Mouse (Mus musculus) neural tube, embryonic 11.5 days (tissue): Measurements from ENCODE around the gene Kcnma1. TPM values are rescaled to one million over a fixed set of nuclear protein-coding genes. Genes with fewer than 3 reads are reported as not detected.

Source experiments
- ATAC-seq: fragments of 200-750 bp; cut with Nextera tagmentation; 2 replicates; pipeline ENCODE4 v1.8.0; 2017; ENCODE audit warnings: moderate number of reproducible peaks, mild to moderate bottlenecking, moderate TSS enrichment, moderate library complexity; ENCODE audit not compliant: insufficient read depth, low FRiP score, low TSS enrichment
- DNase-seq: peaks from one replicate; pipeline ENCODE4 v3.0.0-alpha.2; 2015; ENCODE audit warnings: low spot score
- H3K27ac ChIP-seq: fragments of 300-500 bp; sonication (generic); 2 replicates; pipeline ENCODE4 v1.5.1; 2014; ENCODE audit warnings: low read depth, mild to moderate bottlenecking, low read length
- H3K27me3 ChIP-seq: fragments of 300-500 bp; sonication (generic); 2 replicates; pipeline ENCODE4 v1.6.1; 2014; ENCODE audit warnings: mild to moderate bottlenecking, low read length, mixed read lengths; ENCODE audit not compliant: control insufficient read depth, insufficient read depth
- H3K36me3 ChIP-seq: fragments of 300-500 bp; sonication (generic); 2 replicates; pipeline ENCODE4 v1.6.1; 2014; ENCODE audit warnings: mild to moderate bottlenecking, low read length, moderate library complexity, mixed read lengths; ENCODE audit not compliant: control insufficient read depth, insufficient read depth
- H3K4me1 ChIP-seq: fragments of 300-500 bp; sonication (generic); 2 replicates; pipeline ENCODE4 v1.6.1; 2014; ENCODE audit warnings: low read length, mixed read lengths; ENCODE audit not compliant: control insufficient read depth, insufficient read depth
- H3K4me2 ChIP-seq: fragments of 300-500 bp; sonication (generic); 2 replicates; pipeline ENCODE4 v1.6.1; 2014; ENCODE audit warnings: low read depth, mild to moderate bottlenecking, moderate library complexity
- H3K4me3 ChIP-seq: fragments of 300-500 bp; sonication (generic); 2 replicates; pipeline ENCODE4 v1.5.1; 2014; ENCODE audit warnings: low read depth, low read length
- H3K9ac ChIP-seq: fragments of 300-500 bp; sonication (generic); 2 replicates; pipeline ENCODE4 v1.6.1; 2014; ENCODE audit warnings: mild to moderate bottlenecking, low read length
- H3K9me3 ChIP-seq: fragments of 300-500 bp; sonication (generic); 2 replicates; pipeline ENCODE4 v1.6.1; 2016; ENCODE audit warnings: low read length; ENCODE audit not compliant: control insufficient read depth
- WGBS: fragments of 180-500 bp; shearing (Covaris S2); extraction: QIAGEN DNeasy Blood & Tissue Kit; methylation state at CpG from one replicate; pipeline ENCODE4 v1.1.7; 2014; 5-methylcytosine and 5-hydroxymethylcytosine counted together
- polyA plus RNA-seq: library from polyadenylated mRNA; unstranded; fragments of >200 nt; fragmentation: Nextera tagmentation; extraction: Ambion mirVana; gene quantifications from 2 replicates; pipeline ENCODE4 v1.2.1, GENCODE M21; 2014

Kcnma1 gene
- polyA plus RNA-seq, 1 experiment from 2014 or later: 2.7 TPM

- ATAC-seq (no peak), DNase-seq (no peak)
- Histone ChIP-seq H3K4me1 (no peaks in the 10 kb centered on the region), H3K4me3 (no peak overlapping the region), H3K36me3 (no peaks in the 10 kb centered on the region), H3K27ac (no peak overlapping the region), H3K9ac (no peak overlapping the region), H3K9me3 (no peaks in the 10 kb centered on the region), H3K27me3 (no peaks in the 10 kb centered on the region), H3K4me2 (no peak overlapping the region)
- WGBS: 28% methylated on average over 5 of the region's 5 CpGs
Measured at GRCm38 (mm10) chr14:23831284-23831683, 183.0 kb downstream of the Kcnma1 start.

- no peaks in the 10 kb centered on the region for H3K27me3 ChIP-seq
- no peak for DNase-seq
- no peaks in the 10 kb centered on the region for H3K4me1 ChIP-seq
- H3K4me3 ChIP-seq: no peak overlapping the region
- WGBS: 28% methylated on average over 4 of the region's 4 CpGs
- no peak for ATAC-seq
- H3K4me2 ChIP-seq: no peak overlapping the region
- H3K27ac ChIP-seq: no peak overlapping the region
- H3K9me3 ChIP-seq: no peaks in the 10 kb centered on the region
- no peaks in the 10 kb centered on the region for H3K36me3 ChIP-seq
- H3K9ac ChIP-seq: no peak overlapping the region
Measured at GRCm38 (mm10) chr14:23830316-23830715, 184.0 kb downstream of the Kcnma1 start.

- no peaks in the 10 kb centered on the region for H3K27me3 ChIP-seq
- WGBS: 80% methylated on average over 3 of the region's 3 CpGs
Measured at GRCm38 (mm10) chr14:23828711-23829320, 185.5 kb downstream of the Kcnma1 start.

DNA sequence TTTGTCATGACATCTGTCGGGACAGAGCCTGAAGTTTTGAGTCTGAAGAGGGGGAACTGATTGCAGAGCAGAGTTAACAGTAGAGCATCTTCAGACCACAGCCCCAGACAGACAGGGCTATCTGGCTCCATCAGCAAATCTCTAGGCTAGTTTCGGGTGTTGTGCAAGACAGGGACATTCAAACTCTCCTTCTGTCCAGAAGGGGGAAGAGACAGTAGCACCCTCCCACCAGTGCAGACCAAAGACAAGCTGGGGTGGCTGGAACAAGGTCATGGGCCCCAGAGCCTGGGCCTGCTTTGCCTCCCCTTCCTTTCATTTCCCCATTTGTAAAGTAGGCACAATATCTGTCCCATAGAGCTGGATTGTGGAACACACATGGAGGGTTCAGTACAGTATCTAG is 189.4 kb downstream of the Kcnma1 start:
- DNase-seq (no peak), ATAC-seq (no peak)
- Histone ChIP-seq H3K36me3 (no peaks in the 10 kb centered on the region), H3K4me1 (0 out of 2 replicates have a peak, but pooled peaks cover 3% of the 10 kb centered on the region), H3K27me3 (no peaks in the 10 kb centered on the region), H3K4me3 (no peak overlapping the region), H3K4me2 (no peak overlapping the region), H3K9me3 (no peaks in the 10 kb centered on the region), H3K9ac (no peak overlapping the region), H3K27ac (no peak overlapping the region)
- WGBS: 88% methylated on average over 2 of the region's 2 CpGs

More at GRCm38 (mm10) chr14:23828711-23829320, 185.5 kb downstream of the Kcnma1 start:
- Histone ChIP-seq H3K9me3 (no peaks in the 10 kb centered on the region), H3K4me3 (no peak overlapping the region), H3K4me2 (no peak overlapping the region), H3K36me3 (no peaks in the 10 kb centered on the region), H3K4me1 (no peaks in the 10 kb centered on the region), H3K27ac (no peak overlapping the region), H3K9ac (no peak overlapping the region)
- ATAC-seq: no peak
- no peak for DNase-seq

GRCm38 (mm10) chr14:23824267-23824666 is 190.0 kb downstream of the Kcnma1 start:
- Histone ChIP-seq H3K4me3 (no peak overlapping the region), H3K4me1 (0 out of 2 replicates have a peak, but pooled peaks cover 3% of the 10 kb centered on the region), H3K9ac (no peak overlapping the region), H3K36me3 (no peaks in the 10 kb centered on the region), H3K27ac (no peak overlapping the region), H3K9me3 (no peaks in the 10 kb centered on the region), H3K27me3 (no peaks in the 10 kb centered on the region), H3K4me2 (no peak overlapping the region)
- DNase-seq (no peak), ATAC-seq (no peak)
- 66% methylated on average over 4 of the region's 4 CpGs for WGBS

DNA sequence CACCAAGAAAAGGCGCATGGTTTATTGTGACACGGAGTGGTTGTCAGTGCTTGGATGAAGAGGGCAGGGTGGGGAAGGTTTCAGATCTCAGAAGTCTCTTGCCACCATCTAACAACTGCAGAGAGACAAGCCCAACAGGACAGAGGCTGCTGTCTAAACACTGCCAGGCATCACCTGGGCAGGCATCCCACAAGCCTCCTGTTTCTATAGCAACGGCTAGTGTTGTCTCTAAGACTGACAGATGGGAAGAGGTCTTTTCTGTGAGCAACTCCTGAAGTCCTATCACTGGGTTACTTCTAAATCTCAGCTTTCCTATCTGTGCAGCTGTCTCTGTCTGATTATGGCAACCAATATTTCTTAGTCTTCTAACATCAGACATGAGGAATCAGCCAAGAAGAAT is 196.7 kb downstream of the Kcnma1 start:
- ATAC-seq (no peak), DNase-seq (no peak)
- H3K9ac ChIP-seq: no peak overlapping the region
- H3K4me1 ChIP-seq: 0 out of 2 replicates have a peak, but pooled peaks cover 2% of the 10 kb centered on the region
- no peaks in the 10 kb centered on the region for H3K36me3 ChIP-seq
- H3K4me2 ChIP-seq: no peak overlapping the region
- H3K4me3 ChIP-seq: no peak overlapping the region
- no peak overlapping the region for H3K27ac ChIP-seq
- H3K27me3 ChIP-seq: no peaks in the 10 kb centered on the region
- no peaks in the 10 kb centered on the region for H3K9me3 ChIP-seq
- WGBS: 90% methylated on average over 3 of the region's 3 CpGs

- no peak overlapping the region for H3K27ac ChIP-seq
- 43% methylated on average over 1 of the region's 1 CpGs for WGBS
Measured at GRCm38 (mm10) chr14:23810081-23810480, 204.2 kb downstream of the Kcnma1 start.

GRCm38 (mm10) chr14:23809124-23809523 is 205.2 kb downstream of the Kcnma1 start:
- DNase-seq (no peak), ATAC-seq (no peak)
- no peaks in the 10 kb centered on the region for H3K27me3 ChIP-seq
- no peak overlapping the region for H3K9ac ChIP-seq
- no peak overlapping the region for H3K4me3 ChIP-seq
- no peaks in the 10 kb centered on the region for H3K9me3 ChIP-seq
- H3K4me2 ChIP-seq: no peak overlapping the region
- 74% methylated on average over 1 of the region's 1 CpGs for WGBS
- no peak overlapping the region for H3K27ac ChIP-seq
- no peaks in the 10 kb centered on the region for H3K36me3 ChIP-seq
- no peaks in the 10 kb centered on the region for H3K4me1 ChIP-seq

More at GRCm38 (mm10) chr14:23810081-23810480, 204.2 kb downstream of the Kcnma1 start:
- Histone ChIP-seq H3K4me3 (no peak overlapping the region), H3K9ac (no peak overlapping the region), H3K9me3 (no peaks in the 10 kb centered on the region), H3K36me3 (no peaks in the 10 kb centered on the region), H3K4me2 (no peak overlapping the region), H3K27me3 (no peaks in the 10 kb centered on the region), H3K4me1 (no peaks in the 10 kb centered on the region)
- no peak for ATAC-seq
- DNase-seq: no peak

- Histone ChIP-seq H3K27ac (no peak overlapping the region), H3K36me3 (no peaks in the 10 kb centered on the region), H3K4me3 (no peak overlapping the region), H3K4me1 (no peaks in the 10 kb centered on the region), H3K27me3 (no peaks in the 10 kb centered on the region), H3K4me2 (no peak overlapping the region), H3K9me3 (no peaks in the 10 kb centered on the region), H3K9ac (no peak overlapping the region)
- no peak for ATAC-seq
- 26% methylated on average over 2 of the region's 2 CpGs for WGBS
- no peak for DNase-seq
Measured at GRCm38 (mm10) chr14:23806378-23806777, 207.9 kb downstream of the Kcnma1 start.
